Mouse (Mus musculus) bone marrow macrophage, adult 2 months (primary cell): Measurements from ENCODE around the gene Rpap3.

Experiments
- CTCF ChIP-seq: IDR thresholded peaks from 2 replicates; pipeline ENCODE4 v1.5.1; 2012; ENCODE audit warnings: low read depth, mild to moderate bottlenecking, low read length, moderate library complexity
- POLR2A ChIP-seq: IDR thresholded peaks from 2 replicates; pipeline ENCODE4 v1.6.1; 2012; ENCODE audit warnings: mild to moderate bottlenecking, low read depth, low read length, borderline replicate concordance

GRCm38 (mm10) chr15:97648176-97648575 lies 57.4 kb downstream of the Rpap3 start:
- TF ChIP-seq POLR2A (no peak), CTCF (no peak)
